Mouse (Mus musculus) B cell, adult 62 days (primary cell): Measurements from ENCODE around the gene Cpsf4. TPM values are rescaled to one million over a fixed set of nuclear protein-coding genes. Genes with fewer than 3 reads are reported as not detected.

ENCODE experiments used
- total RNA-seq: library from RNA; stranded (reverse); gene quantifications from 4 replicates; pipeline ENCODE4 v1.2.4, GENCODE M21; 2023

The Cpsf4 gene
- total RNA-seq, result 36.2 to 42.6 TPM (median 38.4 TPM) in 4 replicates

DNA sequence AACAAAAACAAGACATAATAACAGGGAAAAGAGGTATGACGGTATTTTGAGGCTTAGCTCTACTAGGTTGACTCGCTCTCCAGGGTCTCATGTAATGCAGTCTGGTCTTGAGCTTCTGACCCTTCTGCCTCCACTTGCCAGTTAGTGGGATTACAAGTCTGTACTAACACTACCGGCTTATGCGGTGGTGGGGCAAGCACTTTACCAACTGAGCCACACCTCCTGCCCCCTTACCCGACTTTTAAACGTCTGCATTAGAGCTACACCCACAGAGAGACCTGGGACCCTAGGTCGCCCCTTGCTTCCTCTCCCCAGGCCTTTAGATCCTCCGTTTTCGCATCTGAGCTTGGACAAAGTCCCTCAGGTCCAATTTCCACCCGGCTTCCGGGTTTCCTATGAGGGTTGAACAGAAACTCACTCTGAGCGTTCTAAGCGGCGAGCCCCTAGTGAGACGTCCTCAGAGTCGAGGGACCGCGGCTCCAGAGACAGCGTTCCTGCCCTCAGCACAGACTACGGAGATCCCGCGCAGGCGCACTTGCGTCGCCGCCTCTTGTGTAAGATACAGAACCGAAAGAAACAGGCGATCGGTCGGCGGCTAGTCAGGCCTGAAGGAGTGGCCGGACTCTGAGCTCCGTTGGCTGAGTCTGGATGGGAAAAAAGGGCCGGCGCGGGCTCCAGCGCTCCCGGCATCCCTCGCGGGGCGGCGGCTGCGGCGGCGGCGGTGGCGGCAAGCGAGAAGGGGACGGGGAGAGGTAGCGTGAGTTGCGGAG is at the start of gene Cpsf4, which contains the start of gene Ptcd1:
Cpsf4 (plus strand) TSS at position 678 of the 770 bp plus-strand sequence.
Ptcd1 (minus strand) TSS at position 573 of the 770 bp plus-strand sequence.

DNA sequence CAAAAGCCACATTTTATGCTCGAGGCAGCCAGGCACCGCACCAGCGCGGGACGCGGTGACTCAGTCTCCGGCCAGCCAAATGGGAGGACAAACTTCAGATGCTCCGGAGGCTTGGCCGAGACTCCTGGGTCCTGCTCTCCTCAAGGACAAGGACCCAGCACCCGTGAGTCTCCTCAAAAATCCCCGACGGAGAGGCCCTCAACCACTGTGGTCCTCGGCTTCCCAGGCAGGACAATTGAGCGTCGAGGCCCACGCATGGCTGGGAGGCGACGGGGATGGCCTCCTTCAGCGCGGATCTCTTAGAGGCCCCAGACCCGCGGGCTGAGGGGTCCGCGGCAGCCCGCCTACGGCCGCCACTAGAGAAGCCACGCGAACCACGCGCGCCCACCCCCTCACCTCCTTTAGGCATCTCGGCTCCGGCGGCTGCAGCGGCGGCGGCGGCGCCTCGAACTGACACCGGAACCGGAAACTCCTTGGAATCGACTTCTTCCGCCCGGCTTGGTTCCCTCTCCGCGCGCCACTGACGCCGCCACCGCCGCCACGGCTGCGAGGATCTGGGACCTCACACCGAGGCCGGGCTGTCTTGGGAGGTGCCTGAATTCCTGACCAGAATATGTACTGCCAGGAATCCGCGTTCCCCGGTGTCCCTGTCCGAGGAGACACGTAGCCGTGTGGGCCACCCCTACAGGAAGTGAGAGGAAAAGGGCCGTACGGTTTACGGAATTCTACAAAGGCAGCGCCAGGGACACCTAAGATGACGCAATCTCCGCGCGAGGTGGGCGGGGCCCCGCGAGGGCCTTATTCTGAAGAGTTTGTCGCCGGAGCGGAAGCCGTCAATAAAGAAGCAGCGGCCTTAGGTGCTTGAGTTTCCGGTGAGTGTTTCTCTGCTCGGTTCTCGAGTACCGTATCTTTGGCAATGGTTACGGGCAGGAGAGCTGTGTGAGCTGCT is 27.2 kb upstream of the Cpsf4 start, which contains the start of the genes Pdap1 and Bud31:
Pdap1 (minus strand) TSS at position 668 of the 949 bp plus-strand sequence.
Bud31 (plus strand) TSS at position 792 of the 949 bp plus-strand sequence.

DNA sequence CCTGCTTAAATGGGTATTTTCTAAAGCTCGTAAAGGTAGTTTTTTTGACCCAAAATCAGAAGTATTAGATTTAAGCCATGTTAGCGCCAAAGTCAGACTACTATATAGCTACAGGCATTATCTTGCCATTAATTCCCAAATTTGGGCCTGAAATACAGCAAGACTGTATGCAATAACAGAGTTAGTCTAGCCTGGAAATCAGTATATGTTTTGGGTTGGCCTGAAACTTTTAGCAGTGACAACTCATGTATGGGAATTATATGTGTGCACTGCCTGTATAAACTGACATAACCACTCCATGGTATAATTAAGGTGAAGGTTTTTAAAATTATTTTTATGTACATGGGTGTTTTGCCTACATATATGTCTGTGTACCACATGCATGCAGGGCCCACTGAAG is 24.9 kb downstream of the Cpsf4 start, which contains the start of gene Atp5j2:
Atp5j2 (minus strand) TSS at position 101 of the 400 bp plus-strand sequence.

DNA sequence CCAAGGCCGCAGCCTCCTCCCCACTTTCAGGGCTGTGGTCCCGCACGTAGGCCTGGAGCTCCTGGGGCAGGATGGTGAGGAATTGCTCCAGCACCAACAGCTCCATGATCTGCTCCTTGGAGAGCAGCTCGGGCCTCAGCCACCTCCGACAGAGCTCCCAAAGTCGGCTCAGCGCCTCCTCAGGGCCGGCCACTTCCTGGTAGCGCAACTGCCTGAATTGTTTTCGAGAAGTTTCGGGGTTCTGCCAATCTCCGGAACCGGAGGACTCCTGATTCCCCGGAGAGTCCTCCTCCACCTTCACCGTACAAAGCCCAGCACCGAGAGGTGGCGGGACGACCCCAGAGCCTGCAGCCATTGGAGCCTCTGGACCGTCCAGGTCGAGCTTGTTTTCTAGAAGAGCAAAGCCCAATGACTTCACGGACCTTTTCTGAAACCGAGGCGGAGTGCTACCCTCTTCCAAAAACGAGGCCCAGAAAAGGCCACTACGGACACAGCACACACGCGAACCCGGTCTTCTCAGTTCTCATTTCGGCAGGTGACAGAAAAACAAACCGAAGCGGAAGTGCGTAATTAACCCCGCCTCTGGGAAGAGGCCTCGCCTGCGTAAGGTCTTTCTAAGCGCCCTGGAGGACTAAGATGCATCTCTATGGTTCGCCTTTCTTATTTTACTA is 34.4 kb downstream of the Cpsf4 start, which contains the start of gene Zkscan14:
Zkscan14 (minus strand) TSS at position 548 of the 671 bp plus-strand sequence.

DNA sequence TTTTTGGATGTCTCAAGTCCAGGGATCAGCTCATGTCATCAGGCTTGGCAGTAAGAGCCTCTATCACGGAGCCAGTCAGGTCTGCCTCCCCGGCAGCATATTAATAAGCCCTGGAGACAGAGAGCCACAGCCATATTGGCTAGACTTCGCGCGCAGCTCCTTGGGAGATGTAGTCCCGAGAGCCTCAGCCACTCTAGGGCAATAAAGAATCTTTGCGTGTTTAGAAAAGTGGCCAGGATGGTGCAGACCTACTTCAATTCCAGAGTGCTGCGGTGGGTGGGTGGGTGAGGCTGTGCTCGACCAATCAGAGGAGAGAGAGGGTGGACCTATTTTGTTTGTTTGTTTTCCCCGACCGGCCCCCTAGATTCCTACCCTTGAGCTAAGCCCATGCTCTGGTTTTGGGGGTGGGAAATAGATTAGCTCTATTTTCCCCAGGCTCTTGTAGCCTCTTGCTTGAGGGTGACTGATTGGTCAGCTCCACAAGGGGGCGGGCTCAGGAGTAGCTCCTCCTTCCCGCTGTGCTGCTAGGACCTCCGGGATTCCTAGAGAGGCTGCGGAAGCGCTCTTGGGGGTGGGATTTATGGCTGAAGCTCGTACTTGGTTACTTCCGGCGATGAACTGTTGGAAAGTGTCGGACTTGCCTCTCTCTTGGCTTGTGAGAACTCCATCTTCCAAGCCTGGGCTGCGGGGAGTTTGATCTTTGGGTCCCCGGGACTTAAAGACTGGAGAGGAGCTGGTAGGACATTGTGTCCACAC is 37.1 kb downstream of the Cpsf4 start, which contains the start of gene Zkscan5:
Zkscan5 (plus strand) TSS at position 627 of the 756 bp plus-strand sequence.

DNA sequence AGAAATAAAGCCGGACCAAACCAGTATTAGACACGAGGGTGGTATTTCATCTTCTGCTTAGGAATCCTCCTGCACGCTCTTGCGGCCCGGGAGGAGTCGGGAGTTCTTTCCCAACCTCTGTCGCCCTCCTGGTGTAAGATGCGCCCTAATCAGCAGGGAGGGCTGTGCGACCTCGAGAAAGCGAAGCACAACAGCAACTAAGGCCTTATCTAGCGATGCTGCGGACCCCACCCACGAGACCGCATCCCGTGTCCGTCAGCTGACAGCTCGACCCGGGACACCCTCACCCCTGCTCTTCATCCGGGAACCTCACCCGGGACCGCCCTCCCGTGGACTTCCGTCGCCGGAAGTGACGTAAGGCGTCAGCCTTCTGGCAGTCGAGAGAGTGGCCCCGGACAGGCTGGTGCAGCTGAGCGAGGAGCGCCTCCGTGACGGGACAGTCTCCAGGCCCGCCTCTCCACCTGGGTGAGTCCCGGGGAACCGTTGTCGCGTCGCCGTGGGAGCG is 64.4 kb downstream of the Cpsf4 start, which contains the start of gene Zfp655:
Zfp655 (plus strand) TSS at position 349 of the 505 bp plus-strand sequence.

Other genes with a start within 250 kb of the Cpsf4 start
- gene Smurf1, start 201.4 kb upstream of the Cpsf4 start, total RNA-seq, result 22.4 to 27.4 TPM (median 25.2 TPM) in 4 replicates
- not detected in 4 replicates for gene Gm4871, start 134.5 kb upstream of the Cpsf4 start, total RNA-seq
- not detected in 4 replicates for gene 1700018F24Rik, start 124.2 kb upstream of the Cpsf4 start, total RNA-seq
- 93.6 to 105 TPM (median 99.4 TPM) in 4 replicates for gene Arpc1a, start 83.4 kb upstream of the Cpsf4 start, total RNA-seq
- not detected in 4 replicates for gene Kpna7, start 83.2 kb upstream of the Cpsf4 start, total RNA-seq
- gene Arpc1b, start 53.0 kb upstream of the Cpsf4 start, total RNA-seq, result 434 to 448 TPM (median 440 TPM) in 4 replicates
- 43.4 to 52.0 TPM (median 47.8 TPM) in 4 replicates for gene Pdap1, start 27.0 kb upstream of the Cpsf4 start, total RNA-seq
- gene Bud31, start 26.9 kb upstream of the Cpsf4 start, total RNA-seq, result 222 to 230 TPM (median 230 TPM) in 4 replicates
- 16.7 to 22.1 TPM (median 20.1 TPM) in 4 replicates for gene Ptcd1, start 105 bp upstream of the Cpsf4 start, total RNA-seq
- 128 to 151 TPM (median 137 TPM) in 4 replicates for gene Atp5j2, start 24.8 kb downstream of the Cpsf4 start, total RNA-seq
- gene Zkscan14, start 34.7 kb downstream of the Cpsf4 start, total RNA-seq, result 30.8 to 34.9 TPM (median 31.8 TPM) in 4 replicates
- gene Zkscan5, start 37.3 kb downstream of the Cpsf4 start, total RNA-seq, result 9.0 to 10.5 TPM (median 10.1 TPM) in 4 replicates
- gene Zfp655, start 64.5 kb downstream of the Cpsf4 start, total RNA-seq, result 73.3 to 88.8 TPM (median 82.3 TPM) in 4 replicates
- 30.8 to 41.1 TPM (median 35.0 TPM) in 4 replicates for gene Zscan25, start 113.3 kb downstream of the Cpsf4 start, total RNA-seq
- gene Cyp3a57, start 178.1 kb downstream of the Cpsf4 start, total RNA-seq, result not detected in 4 replicates